Mouse (Mus musculus) thymus, postnatal 4 days (tissue): ENCODE measurements around the gene Endou.
A peak's percentile ranks its signal among the peaks of the same experiment; 100 is the strongest.

Experiments used
- DNase-seq: peaks from one replicate; pipeline ENCODE4 v3.0.0; 2021

Gene Endou

GRCm38 (mm10) chr15:97752491-97752890, 21.4 kb upstream of the Endou start:
- no peak for DNase-seq

- DNase-seq = peak; percentile 81
These were observed 20.5 kb upstream of the Endou start for GRCm38 (mm10) chr15:97751676-97752075.

- DNase-seq = peak; percentile 78
These were observed 19.6 kb upstream of the Endou start for GRCm38 (mm10) chr15:97750697-97751096.

- peak; percentile 72 for DNase-seq
These were observed 18.7 kb upstream of the Endou start for GRCm38 (mm10) chr15:97749841-97750240.

DNA sequence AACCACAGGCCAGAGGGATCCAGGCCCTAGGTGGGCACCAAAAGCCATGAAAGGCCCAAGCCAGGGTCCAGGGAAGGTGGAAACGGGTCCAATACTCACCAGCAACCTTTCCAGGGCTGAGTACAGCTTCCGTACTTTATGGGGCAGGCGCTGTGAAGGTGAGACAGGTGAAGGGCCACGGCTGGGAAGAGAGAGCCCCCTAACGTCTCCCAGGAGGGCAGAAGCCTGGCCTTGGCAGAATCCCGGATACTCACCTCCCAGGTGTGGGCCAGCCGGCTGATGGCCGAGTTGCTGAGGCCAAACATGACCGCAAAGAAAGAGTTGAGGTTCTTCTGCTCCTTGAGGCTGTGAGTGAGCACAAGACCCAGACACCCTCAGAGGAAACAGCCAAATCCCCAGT, 18.3 kb upstream of the Endou start:
- no peak for DNase-seq

- DNase-seq = no peak
These were observed 17.8 kb upstream of the Endou start for GRCm38 (mm10) chr15:97748964-97749363.

- peak; percentile 82 for DNase-seq
These were observed 17.2 kb upstream of the Endou start for GRCm38 (mm10) chr15:97748309-97748708.

DNA sequence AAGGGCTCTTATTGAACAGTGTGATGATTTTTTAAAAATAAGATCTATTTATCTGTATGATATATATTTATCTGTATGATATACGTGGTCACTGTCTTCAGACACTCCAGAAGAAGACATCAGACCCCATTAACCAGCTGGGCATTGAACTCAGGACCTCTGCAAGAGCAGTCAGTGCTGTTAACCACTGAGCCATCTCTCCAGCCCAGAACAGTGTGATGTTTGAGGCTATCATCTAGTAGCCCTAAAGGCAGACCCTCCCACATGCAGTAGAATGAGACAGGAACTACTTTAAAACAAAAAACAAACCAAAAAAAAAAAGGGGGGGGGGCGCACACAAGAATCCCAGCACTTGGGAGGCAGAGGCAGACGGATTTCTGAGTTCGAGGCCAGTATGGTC, 16.3 kb upstream of the Endou start:
- no peak for DNase-seq

DNA sequence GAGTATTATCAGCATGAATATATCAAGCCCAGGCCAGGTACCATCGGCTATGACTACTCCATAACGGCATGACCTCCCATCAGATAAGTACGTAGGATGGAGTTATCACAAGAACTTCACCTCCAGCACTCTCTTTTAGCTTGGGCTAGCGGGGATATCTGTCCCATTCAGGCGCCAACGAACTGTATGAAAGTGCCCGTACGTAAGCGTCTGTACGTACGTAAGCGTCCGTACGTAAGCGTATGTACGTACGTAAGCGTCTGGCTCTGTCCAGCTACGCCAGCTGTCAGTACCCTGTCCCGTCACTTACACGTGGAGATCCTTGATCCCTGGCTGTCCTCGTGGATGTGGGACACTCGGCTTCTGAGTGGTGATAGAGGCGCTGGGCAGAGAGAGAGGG, 15.6 kb upstream of the Endou start:
- DNase-seq = no peak

DNA sequence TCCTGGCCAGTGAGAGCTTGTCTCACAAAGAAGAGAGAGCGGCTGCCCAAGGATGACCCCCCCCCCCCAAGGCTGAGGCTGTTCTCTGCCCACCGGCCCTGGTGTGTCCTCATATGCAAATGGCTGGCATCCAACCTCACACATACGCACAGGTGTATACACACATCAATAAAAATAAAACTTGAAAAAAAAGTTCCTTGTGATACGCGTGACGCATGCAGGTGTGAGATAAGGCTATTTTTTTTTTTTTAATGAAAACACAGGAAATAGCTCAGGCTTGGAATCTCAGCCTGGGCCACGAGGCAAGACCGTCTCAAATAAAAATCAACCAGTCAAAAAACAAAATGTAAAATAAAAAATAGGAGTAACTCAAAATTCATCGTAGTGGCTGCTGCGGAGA, 15.1 kb upstream of the Endou start:
- DNase-seq = no peak

DNA sequence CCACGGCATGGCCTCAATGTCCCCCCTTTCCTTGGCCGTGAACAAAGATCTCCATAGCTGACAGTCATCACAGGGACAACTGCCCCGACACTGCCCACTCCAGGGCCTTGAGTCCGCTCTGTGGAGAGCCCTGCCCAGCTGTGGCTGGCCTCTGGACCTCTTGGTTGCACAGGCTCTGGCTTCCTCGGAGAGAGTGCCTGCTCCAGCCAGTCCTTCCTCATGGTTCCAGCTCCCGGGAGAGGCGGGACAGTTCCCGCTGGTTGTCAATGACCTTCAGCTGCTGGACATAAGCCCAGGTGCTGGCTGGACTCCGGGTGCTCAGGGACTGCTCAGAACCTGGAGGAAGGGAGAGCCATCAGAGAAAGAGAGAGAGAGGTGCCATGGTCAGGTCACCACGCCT, 14.2 kb upstream of the Endou start:
- DNase-seq = no peak

- peak; percentile 73 for DNase-seq
These were observed 13.8 kb upstream of the Endou start for GRCm38 (mm10) chr15:97744930-97745329.

- no peak for DNase-seq
These were observed 12.9 kb upstream of the Endou start for GRCm38 (mm10) chr15:97743961-97744525.

DNA sequence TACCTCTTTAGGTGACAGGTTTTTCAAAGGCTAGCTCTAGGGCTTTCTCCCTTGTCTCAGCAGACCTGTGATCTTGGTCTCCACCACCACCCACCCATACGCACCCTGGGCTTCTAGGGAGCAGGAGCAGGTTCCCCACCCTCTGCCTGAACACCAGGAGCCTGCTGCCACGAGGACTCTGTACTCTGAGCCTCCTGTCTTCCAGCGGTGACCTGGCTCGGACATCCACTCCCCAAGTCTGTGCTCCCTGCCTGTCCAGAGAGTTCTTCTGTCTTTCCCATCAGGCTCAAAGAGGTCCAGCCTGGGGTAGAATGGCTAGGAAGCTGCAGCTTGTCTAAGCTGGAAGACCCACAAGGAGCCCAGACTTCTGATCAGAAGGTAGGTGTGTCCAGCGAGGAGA, 12.1 kb upstream of the Endou start:
- DNase-seq = no peak

GRCm38 (mm10) chr15:97742600-97742999, 11.5 kb upstream of the Endou start:
- DNase-seq = no peak

- DNase-seq = no peak
These were observed 10.9 kb upstream of the Endou start for GRCm38 (mm10) chr15:97742074-97742473.

GRCm38 (mm10) chr15:97741662-97742061, 10.5 kb upstream of the Endou start:
- DNase-seq = peak; percentile 56

DNA sequence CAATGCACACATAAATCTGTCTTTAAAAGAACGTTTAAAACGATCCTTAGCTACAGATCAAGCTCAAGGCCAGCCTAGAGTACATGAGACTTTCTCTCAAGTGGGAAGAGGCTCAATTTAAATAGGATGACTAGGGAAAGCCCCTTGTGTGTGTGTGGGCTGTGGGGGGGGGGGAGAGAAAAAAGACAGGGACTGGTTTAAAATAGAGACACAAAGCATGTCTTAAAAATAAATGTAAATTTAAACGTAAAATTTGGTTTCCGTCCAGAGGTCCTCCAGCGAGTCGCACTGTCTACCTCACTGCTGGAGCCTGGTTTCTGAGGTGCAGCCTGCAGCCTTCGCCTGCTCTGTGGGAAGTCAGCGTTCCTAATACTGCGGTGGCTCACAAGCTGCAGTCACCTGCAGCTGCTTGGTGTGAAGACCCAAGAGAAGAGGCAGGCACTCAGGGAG, 9.2 kb upstream of the Endou start:
- no peak for DNase-seq

- no peak for DNase-seq
These were observed 7.8 kb upstream of the Endou start for GRCm38 (mm10) chr15:97738923-97739322.

- DNase-seq = peak; percentile 45
These were observed 849 bp upstream of the Endou start for GRCm38 (mm10) chr15:97731988-97732387.

GRCm38 (mm10) chr15:97730365-97730764, 774 bp downstream of the Endou start:
- DNase-seq = peak; percentile 45

GRCm38 (mm10) chr15:97728804-97729203, 2.3 kb downstream of the Endou start:
- DNase-seq = peak; percentile 44

DNA sequence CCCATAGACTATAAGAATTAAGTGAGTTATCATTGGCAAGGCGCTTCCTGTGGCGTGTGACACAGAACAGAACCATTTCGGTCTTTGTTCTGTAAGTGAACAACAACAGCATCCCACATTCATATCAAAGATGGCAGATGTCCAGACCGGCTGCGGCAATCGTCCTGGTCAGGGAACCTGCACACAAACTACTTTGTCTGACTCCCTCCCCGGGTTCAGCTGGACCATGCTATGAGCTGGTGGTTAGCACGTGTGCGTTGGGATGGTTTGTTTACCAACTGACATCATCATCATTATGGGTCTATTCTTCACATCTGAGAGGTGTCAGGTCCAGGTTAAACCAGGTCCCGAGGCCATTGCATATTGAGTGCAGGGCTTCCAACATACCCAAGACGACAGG, 2.7 kb downstream of the Endou start:
- no peak for DNase-seq

DNA sequence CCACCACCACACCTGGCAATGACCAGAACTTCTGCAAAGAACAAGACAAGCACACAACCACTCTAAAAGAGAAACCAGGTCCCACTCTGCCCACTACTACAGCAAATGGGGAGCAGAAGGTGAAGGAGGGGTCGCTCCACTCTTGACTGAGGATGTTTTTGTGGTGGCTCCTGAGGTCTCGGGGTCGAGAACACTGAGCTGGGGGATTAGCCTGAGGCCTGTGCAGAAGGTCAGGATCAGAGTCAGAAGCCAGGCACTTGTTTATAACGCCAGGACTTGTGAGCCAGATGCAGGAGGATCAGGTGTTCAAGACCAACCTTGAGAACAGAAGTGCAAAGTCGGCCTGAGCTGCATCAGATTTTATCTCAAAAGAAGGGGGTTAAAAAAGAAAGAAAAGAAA, 3.6 kb downstream of the Endou start:
- no peak for DNase-seq

GRCm38 (mm10) chr15:97727048-97727447, 4.1 kb downstream of the Endou start:
- peak; percentile 49 for DNase-seq

DNA sequence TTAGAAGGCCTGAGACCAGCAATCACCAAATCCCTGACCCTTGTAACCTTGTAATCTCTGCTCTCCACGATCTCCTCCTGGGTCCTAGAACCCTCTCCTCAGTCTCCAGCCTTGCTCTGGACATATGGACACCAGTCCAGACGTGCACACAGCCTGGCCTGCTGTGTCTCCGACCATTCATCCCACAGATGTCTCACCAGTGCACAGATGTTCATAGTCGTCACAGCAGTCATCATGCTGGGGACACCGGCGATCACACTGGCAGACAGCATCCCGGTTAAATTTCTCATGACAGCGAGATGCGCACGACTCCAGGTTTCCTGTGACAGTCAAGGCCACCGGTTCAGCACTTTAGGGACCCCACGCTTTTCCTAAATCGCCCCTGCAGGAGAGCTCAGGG, 4.8 kb downstream of the Endou start:
- no peak for DNase-seq
